Mouse (Mus musculus): ENCODE results near the gene Dlg1. TPM values are rescaled to one million over a fixed set of nuclear protein-coding genes. Genes with fewer than 3 reads are reported as not detected.

Gene Dlg1
- polyA plus RNA-seq, 1 experiment = 12.9 TPM

- TF ChIP-seq CTCF (IDR thresholded peaks at IDR 0.05; ENCODE audit: control insufficient read depth, insufficient read depth, insufficient replicate concordance, low read depth, low read length) (no peak), POLR2A (IDR thresholded peaks at IDR 0.05; ENCODE audit: control insufficient read depth, low read depth, low read length) (no peak)
- Histone ChIP-seq H3K36me3 (ENCODE audit: control insufficient read depth, insufficient read depth, low read length) (no peaks in the 10 kb centered on the region), H3K4me1 (ENCODE audit: control insufficient read depth, insufficient read depth, low read length) (peaks cover 6% of the 10 kb centered on the region; the same call in 1 of the 2 replicates)
Measured at GRCm38 (mm10) chr16:31876386-31876785, 213.1 kb downstream of the Dlg1 start.

DNA sequence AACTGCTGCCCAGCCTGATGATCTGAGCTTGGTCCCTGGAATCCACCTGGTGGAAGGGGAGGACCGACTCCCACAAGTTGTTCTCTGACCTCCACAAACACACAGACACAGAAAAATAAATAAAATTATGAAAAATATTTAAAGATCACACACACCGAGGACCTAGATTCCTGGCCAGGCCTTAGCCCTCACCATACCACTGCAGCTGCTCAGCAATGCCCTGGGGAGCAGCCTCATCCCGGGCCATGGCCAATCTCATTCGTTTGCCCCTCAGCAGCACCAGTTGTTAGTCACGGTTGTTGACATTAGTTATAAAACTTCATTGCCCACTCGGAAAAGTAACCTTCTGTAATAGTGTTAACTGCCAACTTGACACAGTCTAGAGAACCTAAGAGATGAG, 214.8 kb downstream of the Dlg1 start:
- TF ChIP-seq CTCF (IDR thresholded peaks at IDR 0.05; ENCODE audit: control insufficient read depth, insufficient read depth, insufficient replicate concordance, low read depth, low read length) (no peak), POLR2A (IDR thresholded peaks at IDR 0.05; ENCODE audit: control insufficient read depth, low read depth, low read length) (no peak)
- no peaks in the 10 kb centered on the region for H3K27me3 ChIP-seq (ENCODE audit: control insufficient read depth, insufficient read depth, low read length)
- peaks cover 8% of the 10 kb centered on the region for H3K4me1 ChIP-seq (ENCODE audit: control insufficient read depth, insufficient read depth, low read length)
- H3K36me3 ChIP-seq (ENCODE audit: control insufficient read depth, insufficient read depth, low read length) = no peaks in the 10 kb centered on the region
- H3K4me3 ChIP-seq (ENCODE audit: control insufficient read depth, low read depth, low read length) = no peak overlapping the region
- H3K27ac ChIP-seq (ENCODE audit: control insufficient read depth, insufficient read depth, low read depth, low read length) = no peak overlapping the region

More at GRCm38 (mm10) chr16:31876386-31876785, 213.1 kb downstream of the Dlg1 start:
- Histone ChIP-seq H3K27ac (ENCODE audit: control insufficient read depth, insufficient read depth, low read depth, low read length) (no peak overlapping the region), H3K4me3 (ENCODE audit: control insufficient read depth, low read depth, low read length) (no peak overlapping the region), H3K27me3 (ENCODE audit: control insufficient read depth, insufficient read depth, low read length) (no peaks in the 10 kb centered on the region)

DNA sequence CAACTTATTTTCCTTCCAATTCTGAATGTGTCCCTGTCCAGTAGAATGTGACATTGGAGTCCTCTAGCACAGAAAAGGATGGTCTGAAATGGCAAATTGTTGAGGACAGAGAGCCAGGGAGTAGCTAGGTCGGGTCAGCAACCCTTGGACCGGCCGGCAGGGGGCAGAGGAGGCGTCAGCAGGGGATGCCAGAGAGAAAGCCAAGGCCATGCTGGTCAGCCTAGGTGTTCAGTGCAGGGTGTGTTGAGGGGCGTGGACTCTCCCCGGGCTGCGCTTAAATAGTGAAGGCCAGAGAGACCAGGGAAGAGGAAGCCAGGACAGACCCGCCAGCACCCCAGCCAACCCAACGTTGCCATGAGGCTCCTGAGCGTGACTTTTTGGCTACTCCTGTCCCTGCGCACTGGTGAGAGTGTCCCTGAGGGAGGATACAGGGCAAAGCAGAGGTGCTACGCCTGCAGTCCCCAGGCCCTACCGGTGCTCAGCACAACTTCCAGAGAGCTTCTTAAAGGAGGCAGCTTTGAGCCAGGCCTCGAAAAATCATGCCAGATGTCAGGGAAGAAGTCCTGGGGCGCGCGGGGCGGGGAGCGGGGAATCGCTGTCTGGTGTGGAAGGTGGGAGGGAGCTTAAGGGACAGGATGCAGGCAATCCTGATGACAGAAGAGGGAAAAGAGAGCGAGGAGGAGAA, 215.5 kb downstream of the Dlg1 start, which contains the start of gene Meltf:
Meltf (plus strand) TSS at position 238 of the 685 bp plus-strand sequence.
- Histone ChIP-seq H3K36me3 (ENCODE audit: control insufficient read depth, insufficient read depth, low read length) (no peaks in the 10 kb centered on the region), H3K27me3 (ENCODE audit: control insufficient read depth, insufficient read depth, low read length) (no peaks in the 10 kb centered on the region), H3K27ac (ENCODE audit: control insufficient read depth, insufficient read depth, low read depth, low read length) (no peak within 1 kb of the TSS), H3K4me1 (ENCODE audit: control insufficient read depth, insufficient read depth, low read length) (peaks cover 12% of the 10 kb centered on the region), H3K4me3 (ENCODE audit: control insufficient read depth, low read depth, low read length) (no peak within 1 kb of the TSS)
- TF ChIP-seq POLR2A (IDR thresholded peaks at IDR 0.05; ENCODE audit: control insufficient read depth, low read depth, low read length) = no peak
- peak; percentile 78; the same call in 1 of the 2 replicates for TF ChIP-seq CTCF (IDR thresholded peaks at IDR 0.05; ENCODE audit: control insufficient read depth, insufficient read depth, insufficient replicate concordance, low read depth, low read length)

DNA sequence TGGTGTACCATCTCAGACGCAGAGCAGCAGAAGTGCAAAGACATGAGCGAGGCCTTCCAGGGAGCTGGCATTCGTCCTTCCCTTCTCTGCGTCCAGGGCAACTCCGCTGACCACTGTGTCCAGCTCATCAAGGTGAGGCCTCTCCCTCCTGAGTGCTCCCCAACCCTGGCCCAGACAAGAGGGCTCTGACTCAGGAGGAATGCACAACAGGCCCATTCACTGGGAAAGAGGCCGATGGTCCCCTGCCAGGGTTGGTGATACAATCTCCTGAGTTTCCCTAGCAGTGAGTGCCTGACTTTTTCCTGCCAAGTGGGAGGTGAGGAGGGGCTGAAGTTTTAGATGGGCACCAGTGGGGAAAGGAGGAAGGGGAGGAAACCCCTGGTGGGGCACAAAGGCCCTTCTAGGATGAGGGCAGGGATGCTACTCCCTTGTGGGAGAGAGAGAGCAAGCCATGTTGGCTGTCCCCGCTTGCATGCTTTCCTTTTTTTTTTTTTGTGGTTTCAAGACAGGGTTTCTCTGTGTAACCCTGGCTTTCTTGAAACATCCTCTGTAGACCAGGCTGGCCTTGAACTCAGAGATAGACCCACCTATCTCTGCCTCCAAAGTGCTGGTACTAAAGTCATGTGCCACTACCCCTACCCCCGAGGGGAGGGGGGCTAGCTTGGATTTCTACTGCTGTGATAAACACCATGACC, 217.1 kb downstream of the Dlg1 start:
- Histone ChIP-seq H3K4me3 (ENCODE audit: control insufficient read depth, low read depth, low read length) (no peak overlapping the region), H3K27ac (ENCODE audit: control insufficient read depth, insufficient read depth, low read depth, low read length) (no peak overlapping the region), H3K27me3 (ENCODE audit: control insufficient read depth, insufficient read depth, low read length) (no peaks in the 10 kb centered on the region), H3K4me1 (ENCODE audit: control insufficient read depth, insufficient read depth, low read length) (peaks cover 12% of the 10 kb centered on the region), H3K36me3 (ENCODE audit: control insufficient read depth, insufficient read depth, low read length) (no peaks in the 10 kb centered on the region)
- TF ChIP-seq CTCF (IDR thresholded peaks at IDR 0.05; ENCODE audit: control insufficient read depth, insufficient read depth, insufficient replicate concordance, low read depth, low read length) (no peak), POLR2A (IDR thresholded peaks at IDR 0.05; ENCODE audit: control insufficient read depth, low read depth, low read length) (no peak)

DNA sequence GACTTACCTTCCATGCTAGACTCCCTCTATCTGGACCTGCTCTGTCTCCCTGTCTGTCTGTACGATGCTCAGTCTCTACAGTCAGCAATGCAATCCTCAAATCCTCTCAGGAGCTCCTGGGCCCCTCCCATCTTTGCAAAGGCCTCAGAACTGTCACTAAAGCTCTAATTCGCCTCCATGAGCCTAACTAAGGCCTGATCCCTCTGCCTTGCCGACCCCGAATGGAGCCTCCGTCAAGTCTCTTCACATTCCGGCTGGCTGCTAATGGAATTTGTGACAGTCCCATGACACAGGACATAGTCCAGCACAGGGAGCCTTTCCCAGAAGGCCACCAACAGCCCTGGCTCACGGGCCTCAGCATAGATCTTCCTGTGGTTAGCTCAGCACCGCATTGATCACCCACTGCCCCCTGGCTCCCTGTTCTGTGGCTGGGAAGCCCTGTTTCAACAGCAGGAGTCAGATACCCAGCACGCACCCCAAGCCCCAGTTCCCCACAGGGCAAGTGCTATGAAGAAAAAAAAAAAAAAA, 219.2 kb downstream of the Dlg1 start:
- no peaks in the 10 kb centered on the region for H3K27me3 ChIP-seq (ENCODE audit: control insufficient read depth, insufficient read depth, low read length)
- no peak overlapping the region for H3K4me3 ChIP-seq (ENCODE audit: control insufficient read depth, low read depth, low read length)
- H3K4me1 ChIP-seq (ENCODE audit: control insufficient read depth, insufficient read depth, low read length) = peaks cover 12% of the 10 kb centered on the region
- TF ChIP-seq POLR2A (IDR thresholded peaks at IDR 0.05; ENCODE audit: control insufficient read depth, low read depth, low read length) = no peak
- no peaks in the 10 kb centered on the region for H3K36me3 ChIP-seq (ENCODE audit: control insufficient read depth, insufficient read depth, low read length)
- H3K27ac ChIP-seq (ENCODE audit: control insufficient read depth, insufficient read depth, low read depth, low read length) = no peak overlapping the region

DNA sequence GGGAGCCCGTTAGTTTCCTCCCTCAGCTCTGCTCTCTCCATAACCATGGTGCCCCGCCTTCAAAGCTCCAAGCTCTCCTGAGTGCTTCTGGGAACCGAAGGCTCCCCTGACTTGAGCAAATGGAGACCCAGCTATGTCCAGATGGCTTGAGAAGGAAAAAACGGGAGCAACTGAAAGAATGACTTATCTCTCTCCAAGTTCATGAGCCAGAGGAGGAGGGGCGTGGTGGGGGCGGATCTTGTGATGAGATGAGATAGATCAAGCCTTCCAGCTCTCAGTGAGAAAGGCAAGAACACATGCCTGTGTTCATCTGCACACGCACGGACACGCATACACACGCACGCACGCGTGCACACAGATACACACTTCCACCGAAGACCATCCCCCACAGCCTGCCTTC, 220.1 kb downstream of the Dlg1 start:
- no peak overlapping the region for H3K27ac ChIP-seq (ENCODE audit: control insufficient read depth, insufficient read depth, low read depth, low read length)
- H3K4me1 ChIP-seq (ENCODE audit: control insufficient read depth, insufficient read depth, low read length) = peaks cover 12% of the 10 kb centered on the region
- TF ChIP-seq POLR2A (IDR thresholded peaks at IDR 0.05; ENCODE audit: control insufficient read depth, low read depth, low read length) (no peak), CTCF (IDR thresholded peaks at IDR 0.05; ENCODE audit: control insufficient read depth, insufficient read depth, insufficient replicate concordance, low read depth, low read length) (no peak)
- no peaks in the 10 kb centered on the region for H3K36me3 ChIP-seq (ENCODE audit: control insufficient read depth, insufficient read depth, low read length)
- peak overlapping the region; percentile 2 for H3K4me3 ChIP-seq (ENCODE audit: control insufficient read depth, low read depth, low read length)
- H3K27me3 ChIP-seq (ENCODE audit: control insufficient read depth, insufficient read depth, low read length) = no peaks in the 10 kb centered on the region

- H3K27me3 ChIP-seq (ENCODE audit: control insufficient read depth, insufficient read depth, low read length) = no peaks in the 10 kb centered on the region
- H3K36me3 ChIP-seq (ENCODE audit: control insufficient read depth, insufficient read depth, low read length) = no peaks in the 10 kb centered on the region
- H3K27ac ChIP-seq (ENCODE audit: control insufficient read depth, insufficient read depth, low read depth, low read length) = no peak overlapping the region
- TF ChIP-seq CTCF (IDR thresholded peaks at IDR 0.05; ENCODE audit: control insufficient read depth, insufficient read depth, insufficient replicate concordance, low read depth, low read length) (no peak), POLR2A (IDR thresholded peaks at IDR 0.05; ENCODE audit: control insufficient read depth, low read depth, low read length) (no peak)
- H3K4me3 ChIP-seq (ENCODE audit: control insufficient read depth, low read depth, low read length) = peak overlapping the region; percentile 5
- H3K4me1 ChIP-seq (ENCODE audit: control insufficient read depth, insufficient read depth, low read length) = peaks cover 7% of the 10 kb centered on the region
Measured at GRCm38 (mm10) chr16:31883902-31884301, 220.7 kb downstream of the Dlg1 start.
